Mouse (Mus musculus) intestine, embryonic 16.5 days (tissue): ENCODE measurements around the gene Polr1c. TPM values are rescaled to one million over a fixed set of nuclear protein-coding genes. Genes with fewer than 3 reads are reported as not detected.

ENCODE experiments used
- ATAC-seq: fragments of 200-750 bp; cut with Nextera tagmentation; 2 replicates; pipeline ENCODE4 v1.8.0; 2017; ENCODE audit warnings: moderate TSS enrichment, moderate library complexity
- H3K27ac ChIP-seq: fragments of 300-500 bp; sonication (generic); 2 replicates; pipeline ENCODE4 v1.5.1; 2014; ENCODE audit warnings: mild to moderate bottlenecking, low read length
- H3K27me3 ChIP-seq: fragments of 300-500 bp; sonication (generic); replicated peaks from 2 replicates; pipeline ENCODE4 v1.6.1; 2014; ENCODE audit warnings: low read length, control low read depth, mixed read lengths; ENCODE audit not compliant: control insufficient read depth, insufficient read depth
- H3K36me3 ChIP-seq: fragments of 300-500 bp; sonication (generic); 2 replicates; pipeline ENCODE4 v1.6.1; 2014; ENCODE audit warnings: low read length, control low read depth; ENCODE audit not compliant: control insufficient read depth, insufficient read depth
- H3K4me1 ChIP-seq: fragments of 300-500 bp; sonication (generic); 2 replicates; pipeline ENCODE4 v1.6.1; 2014; ENCODE audit warnings: low read length, control low read depth, mixed read lengths; ENCODE audit not compliant: control insufficient read depth, insufficient read depth
- H3K4me2 ChIP-seq: fragments of 300-500 bp; sonication (generic); 2 replicates; pipeline ENCODE4 v1.6.1; 2014; ENCODE audit warnings: low read depth, low read length, control low read depth
- H3K4me3 ChIP-seq: fragments of 300-500 bp; sonication (generic); 2 replicates; pipeline ENCODE4 v1.5.1; 2014; ENCODE audit warnings: mild to moderate bottlenecking, low read length
- H3K9ac ChIP-seq: fragments of 300-500 bp; sonication (generic); 2 replicates; pipeline ENCODE4 v1.6.1; 2014; ENCODE audit warnings: low read depth, low read length
- H3K9me3 ChIP-seq: fragments of 300-500 bp; sonication (generic); 2 replicates; pipeline ENCODE4 v1.6.1; 2016; ENCODE audit warnings: low read length, control low read depth; ENCODE audit not compliant: control insufficient read depth
- WGBS: fragments of 180-500 bp; shearing (Covaris S2); extraction: QIAGEN DNeasy Blood & Tissue Kit; methylation state at CpG from one replicate; pipeline ENCODE4 v1.1.7; 2014; 5-methylcytosine and 5-hydroxymethylcytosine counted together
- polyA plus RNA-seq: library from polyadenylated mRNA; unstranded; fragments of >200 nt; fragmentation: Nextera tagmentation; extraction: Ambion mirVana; gene quantifications from 2 replicates; pipeline ENCODE4 v1.2.1, GENCODE M21; 2015

Polr1c gene
- polyA plus RNA-seq, 1 experiment from 2014 or later: 69.5 TPM

DNA sequence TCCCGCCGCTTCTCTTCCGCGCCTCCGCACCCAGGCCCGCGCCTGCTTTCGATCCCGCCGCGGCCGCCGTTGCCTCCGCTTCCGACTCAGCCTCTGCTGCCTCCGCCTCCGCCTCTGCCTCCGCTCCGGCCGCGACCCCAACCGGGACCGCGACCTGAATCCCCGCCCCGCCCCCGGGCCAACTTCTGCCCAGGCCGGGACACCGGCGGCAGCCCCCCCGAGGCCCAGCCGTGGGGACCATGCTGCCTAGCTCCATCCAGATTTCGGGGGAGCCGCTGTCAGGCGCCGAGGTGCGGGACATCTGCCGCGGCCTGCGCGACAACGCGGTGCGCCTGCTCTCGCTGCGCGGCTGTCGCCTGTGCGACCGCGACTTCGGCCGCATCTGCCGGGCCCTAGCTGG lies 6.3 kb upstream of the Polr1c start:
- Histone ChIP-seq H3K4me1 (peaks cover 17% of the 10 kb centered on the region), H3K9me3 (no peaks in the 10 kb centered on the region), H3K36me3 (peaks cover 30% of the 10 kb centered on the region; the same call in 1 of the 2 replicates), H3K4me3 (peak overlapping the region; percentile 71), H3K27me3 (peaks cover 16% of the 10 kb centered on the region), H3K9ac (peak overlapping the region; percentile 66), H3K27ac (no peak overlapping the region), H3K4me2 (peak overlapping the region; percentile 100)
- peak; percentile 24 for ATAC-seq
- WGBS: under 1% methylated on average over 52 of the region's 54 CpGs

DNA sequence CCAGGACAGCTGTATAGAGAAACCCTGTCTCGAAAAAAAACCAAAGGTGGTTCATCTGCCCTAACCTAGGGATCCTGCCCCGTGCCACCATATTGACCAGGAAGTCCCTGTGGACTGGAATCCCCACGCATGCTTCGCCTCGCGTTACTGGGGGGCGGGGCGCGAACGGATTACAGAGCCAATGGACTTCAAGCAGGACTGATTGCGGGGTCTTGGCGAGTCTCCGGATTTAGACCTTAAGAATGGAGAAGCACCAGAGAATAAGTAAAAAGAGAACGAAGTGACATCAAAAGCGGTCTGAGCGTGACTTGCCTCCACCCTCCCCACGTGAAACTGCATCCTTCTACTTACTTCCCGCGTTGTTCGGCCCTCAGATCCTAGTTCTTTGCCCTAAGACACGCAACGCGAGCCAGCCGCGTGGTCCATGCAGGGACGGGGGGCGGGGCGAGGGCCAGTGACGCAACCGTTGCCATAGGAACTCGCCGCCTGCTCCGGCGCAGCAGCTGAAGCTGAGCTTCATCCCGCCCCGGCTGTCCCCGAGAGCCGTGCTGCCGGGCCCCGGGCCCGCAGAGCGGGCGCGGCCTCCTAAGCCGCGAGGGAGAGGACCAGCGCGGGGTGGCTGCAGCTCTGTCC lies 5.7 kb upstream of the Polr1c start, which contains the start of gene Lrrc73:
TSS of gene Lrrc73 (plus strand) at position 80 of the 633 bp plus-strand sequence.
- peak within 1 kb of the TSS; percentile 71 for H3K4me3 ChIP-seq
- peaks cover 23% of the 10 kb centered on the region for H3K4me1 ChIP-seq
- peaks cover 30% of the 10 kb centered on the region; the same call in 1 of the 2 replicates for H3K36me3 ChIP-seq
- H3K4me2 ChIP-seq: peak within 1 kb of the TSS; percentile 100
- peaks cover 16% of the 10 kb centered on the region for H3K27me3 ChIP-seq
- peak within 1 kb of the TSS; percentile 66 for H3K9ac ChIP-seq
- H3K27ac ChIP-seq: no peak within 1 kb of the TSS
- H3K9me3 ChIP-seq: no peaks in the 10 kb centered on the region
- peak; percentile 84 for ATAC-seq
- WGBS: 1% methylated on average over 48 of the region's 48 CpGs

DNA sequence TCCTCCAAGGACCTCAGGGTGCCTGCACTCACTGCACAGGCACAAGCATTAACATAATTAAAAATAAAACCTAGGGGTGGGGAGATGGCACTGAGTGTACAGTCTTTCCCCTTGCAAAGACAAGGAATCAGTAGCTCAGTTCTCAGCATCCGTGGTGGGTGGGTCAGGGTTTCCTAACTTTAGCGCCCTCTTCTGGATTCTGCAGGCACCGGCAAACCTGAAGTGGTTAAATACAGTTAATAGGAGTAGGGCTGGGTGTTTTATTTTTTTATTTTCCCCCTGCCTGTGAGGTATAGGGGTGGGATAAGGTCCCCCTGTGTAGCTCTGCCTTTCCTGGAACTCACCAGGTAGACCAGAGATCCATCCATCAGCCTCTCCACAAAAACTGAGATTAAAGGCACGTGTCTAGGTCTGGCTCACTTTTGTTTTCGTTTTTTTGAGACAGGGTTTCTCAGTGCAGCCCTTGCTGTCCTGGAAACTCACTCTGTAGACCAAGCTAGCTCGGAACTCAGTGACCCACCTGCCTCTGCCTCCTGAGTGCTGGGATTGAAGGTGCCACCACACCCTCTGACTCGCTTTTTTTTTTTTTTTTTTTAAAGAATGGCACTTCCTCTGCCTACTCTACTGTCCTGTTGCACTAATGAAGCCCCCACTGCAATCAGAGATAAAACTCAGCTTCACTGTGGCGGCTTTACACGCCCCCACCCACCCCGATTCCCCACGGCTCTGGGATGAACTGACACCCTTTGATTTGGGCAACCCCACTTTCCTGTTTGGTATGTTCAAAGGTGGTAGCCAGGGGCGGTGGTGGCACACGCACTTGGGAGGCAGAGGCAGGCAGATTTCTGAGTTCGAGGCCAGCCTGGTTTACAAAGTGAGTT lies 5.0 kb upstream of the Polr1c start:
- H3K9ac ChIP-seq: peak overlapping the region; percentile 66; the same call in 1 of the 2 replicates
- peak overlapping the region; percentile 100 for H3K4me2 ChIP-seq
- H3K4me3 ChIP-seq: peak overlapping the region; percentile 71
- H3K27ac ChIP-seq: no peak overlapping the region
- H3K4me1 ChIP-seq: peaks cover 24% of the 10 kb centered on the region
- ATAC-seq: no peak
- 60% methylated on average over 14 of the region's 14 CpGs for WGBS
- peaks cover 16% of the 10 kb centered on the region for H3K27me3 ChIP-seq
- no peaks in the 10 kb centered on the region for H3K9me3 ChIP-seq
- peaks cover 24% of the 10 kb centered on the region; the same call in 1 of the 2 replicates for H3K36me3 ChIP-seq

DNA sequence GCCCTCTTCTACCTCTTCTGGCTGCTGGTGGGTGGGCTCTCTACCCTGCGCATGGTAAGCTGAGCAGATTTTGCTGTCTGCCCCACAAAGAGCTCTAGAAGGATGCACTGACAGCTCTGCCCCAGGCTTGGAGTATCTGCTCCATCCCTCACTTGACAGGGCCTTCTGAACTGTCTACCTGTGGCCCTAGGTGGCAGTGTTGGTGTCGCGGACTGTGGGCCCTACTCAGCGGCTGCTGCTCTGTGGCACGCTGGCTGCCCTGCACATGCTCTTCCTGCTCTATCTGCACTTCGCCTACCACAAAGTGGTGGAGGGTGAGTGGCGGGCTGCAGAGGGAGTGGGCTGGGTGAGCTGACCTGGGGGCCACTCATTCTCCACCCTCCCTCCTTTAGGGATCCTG lies 3.3 kb upstream of the Polr1c start:
- no peak overlapping the region for H3K27ac ChIP-seq
- peaks cover 16% of the 10 kb centered on the region for H3K27me3 ChIP-seq
- peaks cover 31% of the 10 kb centered on the region for H3K4me1 ChIP-seq
- no peak overlapping the region for H3K9ac ChIP-seq
- 74% methylated on average over 7 of the region's 7 CpGs for WGBS
- no peak for ATAC-seq
- H3K36me3 ChIP-seq: peaks cover 19% of the 10 kb centered on the region; the same call in 1 of the 2 replicates
- H3K9me3 ChIP-seq: no peaks in the 10 kb centered on the region
- H3K4me2 ChIP-seq: no peak overlapping the region
- H3K4me3 ChIP-seq: no peak overlapping the region

DNA sequence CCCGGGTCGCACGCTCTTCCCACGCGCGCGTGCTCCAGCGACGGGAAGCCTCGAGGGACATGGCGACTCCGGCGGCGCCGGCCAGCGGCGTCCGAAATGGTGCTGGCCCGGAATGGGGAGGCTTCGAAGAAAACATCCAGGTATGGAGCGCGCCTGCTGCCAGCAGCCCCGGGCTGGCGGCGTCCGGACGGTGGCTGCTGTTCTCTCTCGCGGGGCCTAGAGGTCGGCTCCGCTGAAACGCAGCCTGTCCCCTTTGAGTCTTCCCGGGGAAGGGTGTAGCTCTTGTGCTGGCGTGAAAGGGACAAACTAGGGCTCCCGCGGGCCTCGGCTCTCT lies 302 bp upstream of the Polr1c start:
- H3K27me3 ChIP-seq: no peaks in the 10 kb centered on the region
- H3K4me2 ChIP-seq: peak overlapping the region; percentile 89
- peaks cover 18% of the 10 kb centered on the region for H3K4me1 ChIP-seq
- H3K4me3 ChIP-seq: peak overlapping the region; percentile 99
- H3K27ac ChIP-seq: peak overlapping the region; percentile 76
- WGBS: under 1% methylated on average over 37 of the region's 37 CpGs
- no peaks in the 10 kb centered on the region for H3K9me3 ChIP-seq
- H3K36me3 ChIP-seq: peaks cover 33% of the 10 kb centered on the region
- peak; percentile 50 for ATAC-seq
- peak overlapping the region; percentile 99 for H3K9ac ChIP-seq

DNA sequence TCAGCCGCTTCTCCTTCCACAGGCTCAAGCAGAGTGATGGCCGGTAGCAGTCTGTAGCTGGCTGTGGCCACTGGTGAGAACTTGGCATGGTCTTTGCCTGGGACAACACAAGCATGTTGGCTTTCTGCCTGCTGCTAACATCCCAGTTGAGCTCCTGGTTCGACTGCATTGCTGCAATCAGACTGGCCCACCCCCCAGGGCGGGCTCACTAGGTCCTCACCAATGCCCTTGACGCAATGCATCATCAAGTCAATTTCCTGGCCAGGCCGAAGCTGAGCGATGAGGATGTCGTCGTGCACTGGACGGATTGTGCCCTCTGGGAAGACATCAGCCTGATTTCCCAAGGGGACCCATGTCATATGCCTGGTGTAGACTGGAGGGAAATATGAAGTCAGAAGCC lies 3.3 kb downstream of the Polr1c start:
- Histone ChIP-seq H3K27ac (no peak overlapping the region), H3K27me3 (no peaks in the 10 kb centered on the region), H3K9me3 (no peaks in the 10 kb centered on the region), H3K36me3 (peaks cover 22% of the 10 kb centered on the region), H3K9ac (no peak overlapping the region), H3K4me3 (no peak overlapping the region), H3K4me2 (no peak overlapping the region), H3K4me1 (peaks cover 17% of the 10 kb centered on the region)
- no peak for ATAC-seq
- 75% methylated on average over 10 of the region's 10 CpGs for WGBS

DNA sequence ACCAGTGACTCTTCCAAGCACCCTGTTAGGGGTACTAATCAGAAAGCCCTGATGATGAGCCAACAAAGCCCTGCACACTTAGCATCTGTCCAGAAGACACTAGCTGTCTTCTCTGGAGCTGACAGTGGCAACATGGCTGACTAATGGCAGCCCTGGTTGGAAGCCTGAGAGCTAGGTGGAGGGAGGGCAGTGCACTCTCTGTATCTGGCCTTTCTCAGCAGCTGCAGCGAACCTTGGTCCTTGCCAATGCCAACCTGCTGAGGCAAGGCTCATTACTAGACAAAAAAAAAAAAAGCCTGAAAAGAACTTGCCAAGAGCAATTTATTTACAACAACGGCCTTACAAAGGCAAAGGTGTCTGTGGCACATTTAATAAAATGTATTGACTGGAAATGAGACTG lies 4.2 kb downstream of the Polr1c start:
- no peaks in the 10 kb centered on the region for H3K27me3 ChIP-seq

DNA sequence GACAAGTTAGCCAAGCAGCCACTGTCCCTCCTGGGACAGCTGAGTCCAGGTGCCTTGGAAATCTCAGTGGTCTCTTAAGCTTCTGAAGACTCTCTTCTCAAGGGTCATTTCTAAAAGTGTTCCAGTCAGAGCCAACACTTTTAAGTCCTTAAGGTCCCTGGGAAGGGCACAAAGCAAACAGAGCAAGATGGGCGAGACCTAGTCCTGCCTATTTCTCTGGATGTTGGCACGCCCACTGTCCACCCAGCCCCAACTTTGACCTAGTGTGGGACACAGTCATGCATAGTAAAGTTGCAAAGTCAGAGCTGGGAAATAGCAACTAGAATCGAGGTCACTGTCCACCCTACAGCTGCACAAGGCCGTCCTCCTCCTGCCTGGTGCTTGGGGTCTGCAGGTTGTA lies 4.9 kb downstream of the Polr1c start:
- H3K9ac ChIP-seq: no peak overlapping the region
- no peak overlapping the region for H3K4me2 ChIP-seq
- WGBS: 79% methylated on average over 4 of the region's 4 CpGs
- H3K27me3 ChIP-seq: no peaks in the 10 kb centered on the region
- H3K4me1 ChIP-seq: peaks cover 7% of the 10 kb centered on the region
- peaks cover 28% of the 10 kb centered on the region for H3K36me3 ChIP-seq
- H3K27ac ChIP-seq: no peak overlapping the region
- no peaks in the 10 kb centered on the region for H3K9me3 ChIP-seq
- no peak overlapping the region for H3K4me3 ChIP-seq
- ATAC-seq: no peak

More for the DNA sequence above, 4.2 kb downstream of the Polr1c start:
- WGBS: 80% methylated on average over 2 of the region's 2 CpGs
- Histone ChIP-seq H3K9me3 (no peaks in the 10 kb centered on the region), H3K4me1 (peaks cover 9% of the 10 kb centered on the region), H3K27ac (no peak overlapping the region), H3K36me3 (peaks cover 28% of the 10 kb centered on the region), H3K4me3 (no peak overlapping the region), H3K4me2 (no peak overlapping the region), H3K9ac (no peak overlapping the region)
- no peak for ATAC-seq

DNA sequence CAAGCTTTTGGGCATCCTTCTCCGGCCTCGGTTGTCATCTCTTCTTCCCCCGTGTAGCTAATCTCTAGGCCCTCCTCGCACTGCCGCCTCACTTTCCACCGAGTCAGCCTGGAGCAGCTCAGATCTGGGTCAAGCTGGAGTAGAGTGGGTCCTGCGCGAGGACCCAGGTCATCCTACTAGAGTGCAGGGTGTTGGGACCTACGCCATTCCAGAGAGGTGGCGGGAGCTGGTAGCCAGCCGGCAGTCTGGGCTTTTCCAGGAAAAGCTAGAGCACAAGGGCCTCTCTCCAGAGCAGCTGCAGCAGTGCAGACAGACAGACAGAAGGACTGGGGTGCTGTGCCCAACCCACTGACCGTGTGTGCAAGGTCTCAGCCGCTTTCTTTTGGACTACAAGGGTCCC lies 5.6 kb downstream of the Polr1c start:
- 85% methylated on average over 13 of the region's 13 CpGs for WGBS
- Histone ChIP-seq H3K4me1 (peaks cover 7% of the 10 kb centered on the region), H3K9me3 (no peaks in the 10 kb centered on the region), H3K4me3 (no peak overlapping the region), H3K36me3 (peaks cover 31% of the 10 kb centered on the region), H3K27me3 (no peaks in the 10 kb centered on the region), H3K27ac (no peak overlapping the region), H3K9ac (no peak overlapping the region), H3K4me2 (no peak overlapping the region)
- ATAC-seq: no peak
